Mouse (Mus musculus): ENCODE measurements at regions not wholly inside any gene's neighbourhood (a gene's known extent, or its start where the extent isn't known, plus 50 kb on each side); places are given as distances from the start of the nearest gene placed in this dataset.

DNA sequence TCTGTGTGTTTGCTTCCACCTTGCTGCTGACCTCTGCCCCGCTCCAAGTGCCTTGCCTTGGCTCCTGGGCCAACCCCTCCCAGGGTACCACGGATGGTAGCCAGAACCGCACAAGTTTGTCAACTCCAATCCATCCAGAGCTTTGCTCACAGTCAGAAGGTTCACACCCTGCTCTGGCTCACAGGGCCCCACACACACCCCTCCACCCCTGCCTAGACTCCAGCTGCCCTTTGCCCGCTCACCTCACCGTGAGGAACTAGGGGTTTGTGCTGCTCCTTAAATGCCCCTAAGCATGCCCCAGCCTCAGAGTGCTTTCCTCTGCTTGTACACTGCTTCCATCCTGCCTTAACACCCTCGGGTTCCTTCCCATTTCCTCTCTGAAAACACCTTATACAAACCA, 117.5 kb upstream of the Lhx5 start:
- DNase-seq (ENCODE audit: extremely low read depth, insufficient read length, low spot score): no peak

DNA sequence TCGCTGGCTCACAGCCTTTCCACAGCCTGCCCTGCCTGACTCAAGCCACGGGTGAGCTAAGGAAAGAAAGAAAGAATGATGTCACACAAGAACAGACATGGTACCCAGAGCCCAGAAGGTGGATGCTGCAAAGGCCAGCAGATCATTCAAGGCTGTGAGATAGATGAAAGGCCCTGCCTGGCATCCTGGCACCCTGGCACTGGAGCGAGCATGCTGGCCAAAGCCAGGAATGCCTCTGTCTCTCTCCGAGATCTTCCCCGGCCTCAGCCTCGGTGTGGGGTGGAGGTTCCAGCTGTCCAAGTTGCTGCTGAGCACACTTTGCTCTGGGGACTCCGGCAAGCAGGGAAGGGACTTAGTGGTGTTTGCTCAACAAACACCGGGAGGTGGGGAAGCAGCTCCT, 116.4 kb upstream of the Lhx5 start:
- DNase-seq (ENCODE audit: extremely low read depth, insufficient read length, low spot score): no peak

DNA sequence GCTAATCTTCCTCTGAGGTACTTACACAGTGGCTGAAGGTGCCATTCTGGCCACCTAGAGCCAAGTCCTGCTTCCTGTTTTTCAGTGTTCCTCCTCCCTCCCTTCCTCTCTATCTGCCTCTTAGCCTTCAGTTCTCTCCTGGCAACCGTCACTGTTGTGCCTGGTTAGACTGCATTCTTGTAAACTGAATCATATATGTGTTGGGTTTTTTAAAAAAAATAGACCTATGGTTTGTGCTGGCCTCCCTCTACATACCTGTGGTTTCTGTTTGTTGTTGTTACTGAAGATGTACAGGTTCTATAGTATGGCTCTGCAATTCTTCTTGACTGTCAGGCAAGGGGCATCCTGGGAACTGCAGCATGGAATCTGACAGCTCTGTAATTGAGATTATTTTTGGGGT, 112.5 kb upstream of the Lhx5 start:
- DNase-seq (ENCODE audit: extremely low read depth, insufficient read length, low spot score): peak; percentile 58

DNA sequence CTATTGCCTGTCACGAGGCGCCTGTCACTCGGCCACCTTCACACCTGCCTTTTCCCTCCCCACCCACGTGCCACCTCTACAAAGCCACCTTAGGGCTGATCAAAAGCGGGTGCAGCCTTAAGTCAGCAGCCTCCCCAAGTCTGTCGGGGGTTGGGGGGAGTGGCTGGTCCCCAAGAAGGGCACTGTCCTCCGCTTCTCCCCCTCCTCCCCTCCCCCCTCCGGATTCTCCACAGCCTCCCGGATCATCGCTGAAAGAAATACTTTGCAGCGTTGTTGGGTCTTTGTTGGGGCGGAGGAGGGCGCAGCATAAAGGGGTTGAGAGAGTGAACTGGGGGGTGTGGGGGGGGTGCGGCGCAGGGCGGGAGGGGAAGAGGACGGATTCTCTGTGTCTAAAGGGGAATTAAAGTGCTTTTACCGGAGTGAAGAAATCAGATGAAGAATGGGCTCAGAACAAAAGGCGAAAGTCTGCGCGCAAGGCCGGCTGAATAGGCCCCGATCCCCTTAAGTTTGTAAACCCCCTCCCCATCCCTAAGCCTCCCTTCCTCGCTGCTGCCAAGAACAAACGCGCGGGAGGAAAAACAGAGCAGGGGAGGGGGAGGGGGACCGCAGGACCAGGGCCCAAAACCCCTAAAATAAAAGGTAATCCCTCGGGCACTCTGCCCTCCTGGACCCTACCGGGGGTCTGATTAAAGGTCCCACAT, 109.3 kb upstream of the Lhx5 start:
- no peak for DNase-seq (ENCODE audit: extremely low read depth, insufficient read length, low spot score)

DNA sequence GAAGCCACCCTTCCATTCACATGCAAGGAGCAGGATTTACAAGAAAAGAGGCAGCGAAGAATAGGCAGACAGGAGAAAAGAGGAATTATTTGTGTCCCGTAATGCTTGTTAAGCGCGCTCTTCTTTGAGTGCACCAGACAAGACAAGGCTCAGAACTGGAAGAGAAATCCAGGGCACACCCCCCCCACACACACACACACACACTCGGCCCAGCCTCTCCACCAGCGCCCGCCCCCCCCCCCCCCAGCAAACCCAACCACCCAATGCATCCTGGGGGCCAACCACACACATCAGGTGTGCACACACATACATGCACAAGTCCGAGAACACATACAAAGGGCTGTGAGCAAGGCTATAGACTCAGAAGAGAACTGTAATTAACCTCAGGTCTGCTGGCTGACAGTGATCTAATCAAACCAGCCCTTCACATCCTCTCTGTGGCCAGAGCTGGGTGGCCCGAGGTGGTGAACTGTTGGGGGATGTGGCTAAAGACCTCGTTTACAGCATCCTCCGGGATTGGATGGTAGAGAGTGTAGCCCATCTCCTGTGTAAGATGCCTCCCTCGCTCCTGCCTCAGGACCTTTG, 108.7 kb upstream of the Lhx5 start:
- no peak for DNase-seq (ENCODE audit: extremely low read depth, insufficient read length, low spot score)

DNA sequence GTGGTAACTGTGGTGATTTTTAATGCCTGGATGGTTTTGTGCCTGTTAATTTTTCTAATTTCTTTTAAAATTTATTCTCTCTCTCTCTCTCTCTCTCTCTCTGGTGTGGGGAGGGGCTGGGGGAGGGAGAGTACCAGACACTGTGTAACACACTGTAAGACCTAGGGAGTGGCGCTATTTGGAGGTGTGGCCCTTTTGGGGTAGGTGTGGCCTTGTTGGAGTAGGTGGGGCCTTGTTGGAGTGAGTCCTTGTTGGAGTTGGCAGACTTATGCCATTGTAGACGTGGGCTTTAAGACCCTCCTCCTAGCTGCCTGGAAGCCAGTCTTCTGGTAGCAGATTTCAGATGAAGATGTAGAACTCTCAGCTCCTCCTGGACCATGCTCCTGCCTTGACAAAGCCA, 107.4 kb upstream of the Lhx5 start:
- DNase-seq (ENCODE audit: extremely low read depth, insufficient read length, low spot score): no peak

DNA sequence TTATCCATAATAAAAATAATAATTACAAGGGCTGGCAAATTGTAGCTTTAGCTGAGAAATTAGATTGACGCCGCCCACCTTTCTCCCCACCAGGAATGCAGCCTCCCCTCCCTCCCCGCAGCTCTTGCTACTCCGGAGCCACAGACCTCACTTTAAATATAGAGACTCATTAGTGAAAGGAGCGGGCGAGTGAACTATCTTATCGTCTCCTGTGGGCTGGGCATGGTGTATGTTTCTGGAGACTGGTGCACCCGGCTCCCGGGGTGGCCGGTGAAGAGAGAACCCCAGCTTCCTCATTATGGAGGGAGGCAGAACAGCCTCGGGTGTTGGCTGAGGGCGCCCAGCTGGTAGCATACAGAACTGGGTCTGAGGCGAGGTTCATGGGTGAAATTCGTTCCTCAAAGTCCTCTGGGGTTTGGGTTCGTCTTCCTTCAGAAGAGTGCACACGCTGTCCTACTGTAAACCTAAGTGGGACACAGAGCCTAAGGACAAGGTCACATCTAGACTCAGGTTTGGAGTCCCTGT, 106.1 kb upstream of the Lhx5 start:
- DNase-seq (ENCODE audit: extremely low read depth, insufficient read length, low spot score): no peak

DNA sequence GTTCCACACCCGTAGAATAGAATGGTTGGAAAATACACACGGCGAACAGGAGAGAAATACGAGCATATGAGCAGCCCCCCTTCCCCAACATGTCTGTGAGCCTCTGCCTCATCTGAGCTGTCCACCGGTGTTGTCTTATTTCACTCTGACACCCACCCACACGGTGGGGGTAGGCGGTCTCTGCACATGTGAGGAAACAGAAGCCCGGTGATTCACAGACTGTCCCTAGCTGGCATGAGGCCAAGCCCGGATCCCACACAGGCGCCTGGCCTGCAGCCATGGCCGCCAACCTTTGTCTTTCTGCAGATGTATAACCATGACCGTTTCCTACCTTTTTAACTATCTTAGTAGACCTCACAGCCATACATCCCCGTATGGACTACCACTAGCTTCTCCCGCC, 99.5 kb upstream of the Lhx5 start:
- peak; percentile 13 for DNase-seq (ENCODE audit: extremely low read depth, insufficient read length, low spot score)

DNA sequence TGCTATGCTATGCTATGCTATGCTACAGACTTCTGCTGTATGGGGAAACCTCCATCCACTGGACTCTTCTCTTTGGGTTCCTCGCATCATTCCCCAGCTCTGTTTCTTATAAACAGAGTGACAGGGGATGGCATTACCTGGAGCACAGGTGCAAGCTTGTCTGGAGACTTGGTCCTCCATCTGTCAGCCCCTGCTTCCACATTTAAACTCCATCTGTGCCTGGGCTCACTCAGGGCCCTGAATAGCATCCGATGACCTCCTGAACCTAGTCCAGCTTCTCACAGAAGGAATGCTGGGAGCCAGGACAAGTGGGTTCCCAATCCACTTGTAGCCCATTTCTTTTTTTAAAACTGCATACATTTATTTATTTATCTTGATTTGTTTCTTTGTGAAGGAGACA, 92.3 kb upstream of the Lhx5 start:
- no peak for DNase-seq (ENCODE audit: extremely low read depth, insufficient read length, low spot score)

DNA sequence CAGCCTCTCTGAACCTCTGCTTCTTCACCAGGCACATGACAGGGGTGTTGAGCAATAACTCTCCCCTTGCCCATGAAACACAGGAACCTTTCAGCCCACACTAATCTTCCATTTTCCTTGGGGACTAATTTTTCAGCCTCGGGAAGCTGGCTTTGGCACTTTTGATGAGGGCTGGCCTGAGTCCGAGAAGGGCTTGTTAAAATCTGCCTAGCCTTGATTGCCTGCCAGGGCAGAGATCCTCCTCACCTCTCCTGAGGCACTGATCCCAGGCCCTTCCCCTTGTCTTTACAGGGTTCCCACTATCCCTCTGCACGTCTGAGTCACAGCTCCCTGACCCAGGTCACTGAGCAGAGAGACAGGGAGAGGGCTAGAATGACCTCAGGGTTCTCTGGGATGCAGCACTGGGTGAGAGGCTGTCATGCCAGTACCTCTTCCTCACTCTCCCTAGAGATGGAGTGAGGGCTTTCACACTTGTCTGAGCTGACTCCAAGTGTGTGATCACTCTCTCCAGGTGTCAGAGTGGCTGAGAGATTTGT, 90.7 kb upstream of the Lhx5 start:
- no peak for DNase-seq (ENCODE audit: extremely low read depth, insufficient read length, low spot score)

DNA sequence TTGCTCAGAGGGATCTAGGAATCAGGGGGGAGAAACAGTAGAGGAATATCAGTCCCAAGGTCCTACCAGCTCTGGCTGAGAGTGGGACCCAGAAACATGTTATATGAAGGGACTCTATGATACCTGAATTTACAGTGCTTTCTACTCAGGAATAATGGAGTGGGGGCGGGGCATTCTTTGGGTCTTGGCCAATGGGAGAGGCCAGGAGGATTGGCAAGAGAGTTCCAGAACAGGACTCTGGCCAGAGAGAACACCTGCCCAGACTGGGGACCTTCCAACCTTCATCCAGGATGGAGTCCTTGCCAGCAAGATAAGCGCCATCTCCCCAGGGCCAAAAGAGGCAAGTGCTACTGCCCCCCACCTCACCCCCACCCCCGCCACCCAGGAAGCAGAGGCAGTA, 81.0 kb upstream of the Lhx5 start:
- DNase-seq (ENCODE audit: extremely low read depth, insufficient read length, low spot score): no peak

DNA sequence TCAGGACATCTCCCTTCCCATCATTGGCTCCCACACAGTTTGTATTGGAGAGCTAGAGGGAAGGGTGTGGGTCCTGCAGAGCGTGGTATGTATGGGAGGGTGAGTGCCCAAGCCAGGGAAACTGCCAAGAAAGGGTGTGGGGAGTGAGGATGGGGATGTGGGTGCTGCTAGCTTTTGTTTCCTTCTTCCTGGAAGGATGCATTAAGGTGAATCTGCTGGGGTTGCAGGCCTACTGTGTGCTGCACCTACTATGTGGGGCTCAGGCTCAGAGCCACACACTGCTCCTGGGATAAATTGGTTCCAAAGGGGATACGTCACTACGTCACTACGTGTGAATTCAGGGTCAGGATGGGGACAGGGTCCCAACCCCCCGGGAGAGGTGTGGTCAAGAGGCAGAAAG, 79.7 kb upstream of the Lhx5 start:
- no peak for DNase-seq (ENCODE audit: extremely low read depth, insufficient read length, low spot score)

DNA sequence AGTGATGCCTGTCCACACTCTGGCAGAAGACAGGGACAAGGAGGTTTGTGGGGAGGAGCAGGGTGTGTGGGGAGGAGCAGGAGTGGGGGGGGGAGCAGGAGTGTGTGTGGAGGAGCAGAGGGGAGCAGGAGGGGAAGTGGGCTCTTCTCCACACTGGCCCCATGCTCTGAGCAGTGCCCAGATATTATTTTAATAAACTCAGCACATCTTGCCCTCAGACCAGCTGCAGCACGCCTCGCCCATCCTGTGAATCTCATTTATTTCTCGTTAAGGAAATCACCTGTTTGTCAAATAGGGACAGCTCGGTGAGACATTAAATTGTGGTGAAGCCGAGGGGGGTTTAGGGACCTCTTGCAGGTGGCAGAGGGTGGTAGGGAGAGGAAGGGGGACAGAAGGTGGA, 77.8 kb upstream of the Lhx5 start:
- DNase-seq (ENCODE audit: extremely low read depth, insufficient read length, low spot score): no peak

DNA sequence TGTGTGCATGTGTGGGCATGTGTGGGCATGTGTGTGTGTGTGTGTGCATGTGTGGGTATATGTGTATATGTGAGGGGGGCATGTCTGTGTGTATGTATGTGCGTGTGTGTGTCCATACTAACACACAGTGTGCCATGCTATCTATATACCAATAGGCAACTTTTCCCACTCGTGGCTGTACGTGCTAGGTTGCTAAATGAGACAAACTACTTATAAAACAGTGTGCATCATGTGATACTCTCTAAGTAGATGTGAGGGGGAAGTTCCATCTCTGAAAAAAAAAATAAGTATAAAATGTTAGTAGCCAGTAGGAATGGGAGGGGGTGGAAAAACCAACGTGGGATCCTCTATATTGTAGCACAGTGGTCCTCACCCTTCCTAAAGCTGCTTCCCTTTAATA, 74.5 kb upstream of the Lhx5 start:
- DNase-seq (ENCODE audit: extremely low read depth, insufficient read length, low spot score): no peak

DNA sequence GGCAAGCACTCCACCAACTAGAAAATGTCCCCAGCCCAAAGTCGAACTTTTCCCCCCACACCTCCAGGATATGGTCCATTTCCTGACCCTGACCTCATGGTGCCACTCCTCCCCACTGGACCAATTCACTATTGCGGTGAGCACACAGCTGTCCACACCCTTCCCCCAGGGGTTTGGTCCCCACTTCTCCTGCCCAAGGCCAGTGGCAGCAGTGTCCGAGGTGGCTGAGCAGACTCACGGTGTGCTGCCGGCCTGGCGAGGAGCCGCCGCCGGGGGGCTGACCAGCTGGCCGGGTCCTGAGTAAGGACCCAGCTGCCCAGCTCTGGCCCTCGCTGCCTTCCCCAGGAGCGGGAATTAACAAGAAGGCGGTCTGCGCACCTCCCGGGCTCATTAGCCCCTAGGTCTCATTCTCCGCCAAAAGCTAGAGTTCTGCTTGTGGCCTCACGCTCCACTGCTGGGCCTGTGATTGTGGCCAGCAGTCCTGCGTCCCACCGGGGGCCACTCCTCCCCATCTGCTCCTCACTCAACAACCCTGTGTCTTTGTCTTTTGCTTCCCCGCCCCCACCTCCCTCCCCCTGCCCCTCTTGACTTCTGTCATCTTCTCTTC, 73.3 kb upstream of the Lhx5 start:
- DNase-seq (ENCODE audit: extremely low read depth, insufficient read length, low spot score): no peak

DNA sequence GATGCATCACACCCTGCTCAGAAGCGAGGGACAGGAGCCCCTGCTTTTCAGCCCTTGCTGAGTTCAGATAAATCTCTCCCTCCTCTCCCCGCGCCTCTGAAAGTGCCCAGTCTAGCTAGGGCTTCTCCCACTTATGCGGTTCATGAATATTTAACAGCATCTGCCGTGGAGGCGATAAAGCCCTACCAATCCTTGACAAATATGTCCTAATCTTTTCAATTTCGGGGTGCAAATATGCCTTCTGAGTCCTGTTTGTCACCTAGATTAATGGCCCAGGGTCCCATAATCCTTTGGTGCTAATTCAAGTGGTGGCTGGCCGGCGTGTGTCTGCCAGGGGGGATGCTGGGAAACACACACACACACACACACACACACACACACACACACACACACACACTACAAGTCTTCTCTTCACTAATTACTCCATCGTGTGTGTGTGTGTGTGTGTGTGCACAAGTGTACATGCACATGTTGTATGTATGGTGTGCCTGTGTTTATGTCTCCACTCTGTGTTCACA, 65.5 kb upstream of the Lhx5 start:
- DNase-seq (ENCODE audit: extremely low read depth, insufficient read length, low spot score): no peak

DNA sequence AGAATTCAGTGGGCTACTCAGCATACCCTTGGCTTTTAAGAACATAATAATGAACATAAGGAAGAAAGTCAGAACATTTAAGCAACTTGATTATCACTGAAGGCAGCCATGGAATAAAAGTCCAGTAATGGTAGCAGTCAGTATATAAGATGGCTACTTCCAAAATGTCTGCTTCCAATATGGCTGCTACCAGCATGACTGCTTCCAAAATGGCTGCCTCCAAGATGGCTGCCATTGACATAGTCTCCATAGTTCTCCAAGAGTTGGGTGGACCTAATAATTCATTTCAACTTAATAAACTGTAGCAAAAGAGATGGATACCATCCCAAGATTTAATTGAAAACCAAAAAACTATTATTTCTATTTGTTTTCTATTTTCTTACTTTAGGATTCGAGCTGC, 62.7 kb upstream of the Lhx5 start:
- DNase-seq (ENCODE audit: extremely low read depth, insufficient read length, low spot score): no peak

DNA sequence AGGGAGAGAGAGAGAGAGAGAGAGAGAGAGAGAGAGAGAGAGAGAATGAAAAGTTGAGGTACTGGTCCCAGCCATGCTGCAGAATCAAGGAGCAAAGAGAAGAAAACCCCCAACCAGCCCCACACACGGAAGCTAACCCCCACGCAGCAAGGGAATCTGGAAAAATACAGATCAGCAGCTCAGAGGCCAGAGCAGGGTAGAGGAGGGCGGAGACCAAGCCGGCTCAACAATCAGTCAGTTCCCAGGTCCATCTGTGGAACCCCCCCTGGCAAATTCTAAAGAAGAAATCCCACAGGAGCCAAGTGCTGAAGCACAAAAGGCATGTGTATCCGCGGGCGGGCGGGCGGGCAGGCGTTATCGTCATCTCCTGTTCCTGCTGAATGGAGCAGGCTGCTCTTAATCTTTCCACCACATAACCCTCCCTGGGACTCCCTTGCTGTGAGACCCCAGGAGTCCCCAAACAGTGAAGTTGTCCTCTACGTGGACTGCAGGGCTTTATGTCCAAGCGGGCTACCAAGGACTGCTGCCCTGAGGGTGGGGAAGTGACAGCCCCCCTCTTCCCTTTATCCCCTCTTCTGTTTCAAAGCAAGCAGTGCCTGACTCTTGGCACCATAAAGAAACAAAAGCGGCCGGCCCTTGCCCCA, 60.2 kb upstream of the Lhx5 start:
- DNase-seq (ENCODE audit: extremely low read depth, insufficient read length, low spot score): no peak

DNA sequence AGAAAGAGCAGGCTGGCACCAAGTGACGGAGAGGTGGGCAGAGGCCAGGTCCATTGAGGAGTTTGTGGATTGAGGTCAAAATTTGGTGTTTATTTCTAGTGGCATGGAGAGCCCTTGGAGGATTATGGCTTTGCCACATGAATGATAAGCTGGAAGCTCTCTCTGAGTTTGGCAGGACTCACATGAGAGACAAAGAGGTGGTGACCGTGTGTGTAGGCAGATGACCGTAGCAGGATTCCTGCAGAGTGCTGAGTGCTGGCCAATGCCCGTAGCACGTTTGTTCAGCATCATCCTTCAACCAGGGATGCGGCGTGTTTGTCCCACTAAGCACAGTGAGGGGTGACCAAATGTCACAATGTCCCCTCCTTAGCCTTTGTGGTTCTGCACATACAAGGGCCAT, 58.1 kb upstream of the Lhx5 start:
- no peak for DNase-seq (ENCODE audit: extremely low read depth, insufficient read length, low spot score)
